Mouse (Mus musculus) midbrain, embryonic 13.5 days (tissue): ENCODE data around the gene Stk39. TPM values are rescaled to one million over a fixed set of nuclear protein-coding genes. Genes with fewer than 3 reads are reported as not detected.

ENCODE experiments used
- ATAC-seq: fragments of 200-750 bp; cut with Nextera tagmentation; 2 replicates; pipeline ENCODE4 v1.8.0; 2017; ENCODE audit warnings: mild to moderate bottlenecking, moderate TSS enrichment, moderate library complexity
- H3K27ac ChIP-seq: fragments of 300-500 bp; sonication (generic); 2 replicates; pipeline ENCODE4 v1.5.1; 2015; ENCODE audit warnings: inconsistent platforms, mild to moderate bottlenecking, moderate library complexity
- H3K27me3 ChIP-seq: fragments of 300-500 bp; sonication (generic); 2 replicates; pipeline ENCODE4 v1.6.1; 2015; ENCODE audit warnings: mild to moderate bottlenecking, inconsistent platforms
- H3K36me3 ChIP-seq: fragments of 300-500 bp; sonication (generic); 2 replicates; pipeline ENCODE4 v1.6.1; 2015; ENCODE audit warnings: mild to moderate bottlenecking, inconsistent platforms
- H3K4me1 ChIP-seq: fragments of 300-500 bp; sonication (generic); replicated peaks from 2 replicates; pipeline ENCODE4 v1.6.1; 2015; ENCODE audit warnings: inconsistent platforms
- H3K4me2 ChIP-seq: fragments of 300-500 bp; sonication (generic); replicated peaks from 2 replicates; pipeline ENCODE4 v1.6.1; 2015; ENCODE audit warnings: moderate library complexity, mild to moderate bottlenecking, inconsistent platforms
- H3K4me3 ChIP-seq: fragments of 300-500 bp; sonication (generic); replicated peaks from 2 replicates; pipeline ENCODE4 v1.5.1; 2015; ENCODE audit warnings: mild to moderate bottlenecking, inconsistent platforms
- H3K9ac ChIP-seq: fragments of 300-500 bp; sonication (generic); replicated peaks from 2 replicates; pipeline ENCODE4 v1.6.1; 2015; ENCODE audit warnings: mild to moderate bottlenecking, inconsistent platforms
- H3K9me3 ChIP-seq: fragments of 300-500 bp; sonication (generic); 2 replicates; pipeline ENCODE4 v1.6.1; 2016; ENCODE audit warnings: mild to moderate bottlenecking, inconsistent platforms
- WGBS: fragments of 180-500 bp; shearing (Covaris S2); methylation state at CpG from one replicate; pipeline ENCODE4 v1.1.7; 2015; 5-methylcytosine and 5-hydroxymethylcytosine counted together
- polyA plus RNA-seq: library from polyadenylated mRNA; unstranded; fragments of >200 nt; fragmentation: Nextera tagmentation; extraction: Ambion mirVana; gene quantifications from 2 replicates; pipeline ENCODE4 v1.2.1, GENCODE M21; 2015

Stk39 gene
- polyA plus RNA-seq, 1 experiment from 2014 or later, result 28.6 TPM

GRCm38 (mm10) chr2:68412149-68412548 lies 59.9 kb downstream of the Stk39 start:
- Histone ChIP-seq H3K4me2 (no peak overlapping the region), H3K4me1 (peaks cover 32% of the 10 kb centered on the region), H3K9ac (no peak overlapping the region), H3K27me3 (no peaks in the 10 kb centered on the region), H3K4me3 (no peak overlapping the region), H3K36me3 (no peaks in the 10 kb centered on the region), H3K9me3 (no peaks in the 10 kb centered on the region), H3K27ac (no peak overlapping the region)
- 93% methylated on average over 5 of the region's 5 CpGs for WGBS
- no peak for ATAC-seq

GRCm38 (mm10) chr2:68411201-68411600 lies 60.9 kb downstream of the Stk39 start:
- no peak overlapping the region for H3K27ac ChIP-seq

DNA sequence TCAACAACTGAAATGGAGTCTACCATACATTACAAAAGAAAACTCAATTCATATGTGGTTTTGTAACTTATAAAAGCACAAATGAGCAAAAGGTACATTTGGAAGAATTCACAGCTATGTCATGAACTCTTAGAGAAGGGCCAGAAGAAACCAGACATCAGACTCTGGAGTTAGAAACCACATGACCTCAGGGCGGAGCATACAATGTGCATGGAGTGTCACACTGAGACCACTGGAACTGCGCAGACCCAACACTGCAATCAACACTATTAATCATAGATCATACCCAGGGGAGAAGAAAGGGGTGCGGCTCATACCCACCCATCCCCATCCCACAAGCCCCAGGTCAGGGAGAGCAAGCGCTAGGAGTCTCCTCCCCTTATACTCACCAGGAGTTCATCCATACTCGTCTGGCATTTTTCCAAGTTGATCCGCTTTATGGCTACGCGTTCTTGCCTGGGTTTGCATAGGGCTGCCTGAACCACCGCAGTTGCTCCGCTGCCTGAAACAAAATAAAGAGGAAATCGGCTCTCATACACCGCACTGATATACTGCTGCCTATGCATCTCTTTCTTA lies 62.3 kb downstream of the Stk39 start:
- Histone ChIP-seq H3K9ac (no peak overlapping the region), H3K9me3 (no peaks in the 10 kb centered on the region), H3K36me3 (no peaks in the 10 kb centered on the region), H3K4me2 (no peak overlapping the region), H3K27ac (no peak overlapping the region), H3K4me3 (no peak overlapping the region), H3K27me3 (no peaks in the 10 kb centered on the region), H3K4me1 (peaks cover 55% of the 10 kb centered on the region)
- 78% methylated on average over 12 of the region's 12 CpGs for WGBS
- 0 out of 2 replicates have a peak, but pooled peaks have one; percentile 32 for ATAC-seq

More at GRCm38 (mm10) chr2:68411201-68411600, 60.9 kb downstream of the Stk39 start:
- Histone ChIP-seq H3K9me3 (no peaks in the 10 kb centered on the region), H3K4me2 (no peak overlapping the region), H3K27me3 (no peaks in the 10 kb centered on the region), H3K36me3 (no peaks in the 10 kb centered on the region), H3K9ac (no peak overlapping the region), H3K4me3 (no peak overlapping the region), H3K4me1 (peaks cover 41% of the 10 kb centered on the region)
- 81% methylated on average over 8 of the region's 8 CpGs for WGBS
- ATAC-seq, result no peak

- Histone ChIP-seq H3K4me2 (no peak overlapping the region), H3K27ac (no peak overlapping the region)
- 0 out of 2 replicates have a peak, but pooled peaks have one; percentile 15 for ATAC-seq
Measured at GRCm38 (mm10) chr2:68408271-68408980, 63.6 kb downstream of the Stk39 start.

DNA sequence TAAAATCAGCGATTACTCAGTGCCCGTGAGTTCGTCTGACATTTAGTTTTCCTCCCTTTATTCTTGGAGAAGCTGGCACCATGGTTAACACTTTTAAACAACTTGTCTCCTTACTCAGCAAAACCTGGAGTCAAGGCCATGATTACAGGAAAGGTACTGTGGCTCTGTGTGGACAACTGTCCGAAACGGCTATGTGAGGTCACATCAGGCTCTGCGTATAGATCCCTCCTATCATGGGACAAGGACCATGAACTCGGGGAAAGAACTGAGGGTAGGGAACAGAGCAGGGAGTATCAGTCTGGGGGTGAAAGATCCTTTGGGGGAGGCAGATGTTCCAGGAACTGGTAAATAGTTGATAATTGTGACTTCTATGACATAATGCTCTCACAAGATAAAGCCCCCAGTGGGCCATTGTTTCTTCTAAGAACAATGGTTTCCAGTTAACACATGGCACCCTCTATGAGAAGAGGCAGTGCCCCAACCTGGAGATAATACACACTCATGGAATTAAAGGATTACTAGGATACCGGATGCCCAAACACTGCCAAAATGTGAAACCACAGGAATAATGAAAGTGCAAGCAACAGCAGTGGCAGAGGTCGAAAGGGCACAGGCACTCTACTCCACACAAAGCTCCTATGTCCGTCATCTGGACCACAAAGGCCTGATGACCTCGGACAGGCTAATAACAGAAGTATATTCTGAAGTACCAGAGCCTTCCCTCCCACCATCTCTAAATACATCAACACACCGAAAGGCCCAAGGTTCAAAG lies 64.7 kb downstream of the Stk39 start:
- Histone ChIP-seq H3K27me3 (no peaks in the 10 kb centered on the region), H3K4me1 (peaks cover 69% of the 10 kb centered on the region), H3K9me3 (no peaks in the 10 kb centered on the region), H3K4me3 (no peak overlapping the region), H3K27ac (0 out of 2 replicates have a peak overlapping the region, but pooled peaks have one; percentile 6), H3K4me2 (no peak overlapping the region), H3K9ac (no peak overlapping the region), H3K36me3 (no peaks in the 10 kb centered on the region)
- no peak for ATAC-seq
- WGBS, result 34% methylated on average over 12 of the region's 12 CpGs

More at GRCm38 (mm10) chr2:68408271-68408980, 63.6 kb downstream of the Stk39 start:
- H3K9me3 ChIP-seq, result no peaks in the 10 kb centered on the region
- WGBS, result 60% methylated on average over 17 of the region's 17 CpGs
- H3K36me3 ChIP-seq, result no peaks in the 10 kb centered on the region
- H3K4me1 ChIP-seq, result peaks cover 62% of the 10 kb centered on the region
- H3K27me3 ChIP-seq, result no peaks in the 10 kb centered on the region
- no peak overlapping the region for H3K4me3 ChIP-seq
- H3K9ac ChIP-seq, result no peak overlapping the region

DNA sequence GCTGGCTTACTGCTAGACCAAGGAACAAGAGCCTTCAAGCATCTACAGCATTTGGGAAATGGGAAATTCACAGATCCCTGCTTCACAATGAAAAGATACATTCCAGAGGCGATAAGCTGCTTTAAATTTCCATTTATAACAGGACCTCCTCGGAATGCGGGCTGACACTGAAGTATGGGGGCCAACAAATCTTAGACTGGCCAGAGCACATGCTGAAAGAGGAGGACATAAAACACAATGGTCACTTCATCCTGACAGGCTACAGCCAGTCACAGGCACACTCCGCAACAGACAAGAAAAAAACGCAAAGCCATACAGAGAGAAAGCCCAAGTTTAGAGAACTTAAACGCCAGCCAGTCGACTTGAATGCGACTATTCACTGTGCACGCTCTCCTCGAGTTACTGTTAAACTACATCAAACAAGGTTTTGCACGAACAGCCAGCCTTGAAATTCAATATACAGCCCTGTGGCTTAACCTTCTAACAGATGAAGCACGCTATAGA lies 65.4 kb downstream of the Stk39 start:
- peaks cover 68% of the 10 kb centered on the region for H3K4me1 ChIP-seq
- no peaks in the 10 kb centered on the region for H3K9me3 ChIP-seq
- H3K9ac ChIP-seq, result 0 out of 2 replicates have a peak overlapping the region, but pooled peaks have one; percentile 6
- peak overlapping the region; percentile 64; the same call in 1 of the 2 replicates for H3K27ac ChIP-seq
- no peak overlapping the region for H3K4me3 ChIP-seq
- H3K4me2 ChIP-seq, result 0 out of 2 replicates have a peak overlapping the region, but pooled peaks have one; percentile 3
- peak; percentile 44; the same call in 1 of the 2 replicates for ATAC-seq
- 13% methylated on average over 12 of the region's 12 CpGs for WGBS
- H3K36me3 ChIP-seq, result no peaks in the 10 kb centered on the region
- no peaks in the 10 kb centered on the region for H3K27me3 ChIP-seq

DNA sequence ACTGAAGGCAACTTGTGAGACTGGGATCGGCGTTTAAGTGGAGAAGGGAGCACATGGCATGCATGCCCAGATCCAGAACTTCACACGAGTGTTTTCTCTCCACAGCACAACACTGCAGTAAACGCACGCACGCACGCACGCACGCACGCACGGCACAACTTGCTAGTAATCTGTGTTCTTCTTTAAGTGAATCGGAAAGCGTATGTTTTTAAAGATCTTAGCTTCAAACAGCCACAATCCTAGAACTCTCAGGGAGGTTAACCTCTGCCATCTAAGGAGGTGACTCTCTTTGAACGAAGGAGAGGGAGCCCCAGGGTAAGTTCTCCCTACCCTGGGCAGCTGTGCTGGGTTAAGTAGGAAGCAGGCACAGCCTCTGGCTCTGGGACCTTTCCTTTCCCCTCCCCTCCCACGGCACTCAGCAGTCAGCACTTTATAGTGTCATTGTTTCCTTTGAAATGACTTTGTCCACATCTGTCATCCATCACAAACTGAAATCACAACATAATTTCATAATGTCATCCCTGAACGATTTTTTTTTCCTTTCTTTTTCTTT lies 66.8 kb downstream of the Stk39 start:
- Histone ChIP-seq H3K4me3 (no peak overlapping the region), H3K36me3 (no peaks in the 10 kb centered on the region), H3K9ac (peak overlapping the region; percentile 41; the same call in 1 of the 2 replicates), H3K27ac (peak overlapping the region; percentile 10; the same call in 1 of the 2 replicates), H3K4me2 (peak overlapping the region; percentile 36), H3K4me1 (peaks cover 61% of the 10 kb centered on the region), H3K9me3 (no peaks in the 10 kb centered on the region), H3K27me3 (no peaks in the 10 kb centered on the region)
- WGBS, result 32% methylated on average over 16 of the region's 16 CpGs
- ATAC-seq, result no peak

GRCm38 (mm10) chr2:68404274-68405162 lies 67.5 kb downstream of the Stk39 start:
- ATAC-seq, result peak; percentile 16; the same call in 1 of the 2 replicates
- Histone ChIP-seq H3K4me3 (0 out of 2 replicates have a peak overlapping the region, but pooled peaks have one; percentile 1), H3K36me3 (no peaks in the 10 kb centered on the region), H3K4me1 (peaks cover 56% of the 10 kb centered on the region), H3K27ac (peak overlapping the region; percentile 10; the same call in 1 of the 2 replicates), H3K4me2 (peak overlapping the region; percentile 36), H3K9me3 (no peaks in the 10 kb centered on the region), H3K9ac (peak overlapping the region; percentile 41; the same call in 1 of the 2 replicates), H3K27me3 (no peaks in the 10 kb centered on the region)
- WGBS, result 24% methylated on average over 18 of the region's 18 CpGs

DNA sequence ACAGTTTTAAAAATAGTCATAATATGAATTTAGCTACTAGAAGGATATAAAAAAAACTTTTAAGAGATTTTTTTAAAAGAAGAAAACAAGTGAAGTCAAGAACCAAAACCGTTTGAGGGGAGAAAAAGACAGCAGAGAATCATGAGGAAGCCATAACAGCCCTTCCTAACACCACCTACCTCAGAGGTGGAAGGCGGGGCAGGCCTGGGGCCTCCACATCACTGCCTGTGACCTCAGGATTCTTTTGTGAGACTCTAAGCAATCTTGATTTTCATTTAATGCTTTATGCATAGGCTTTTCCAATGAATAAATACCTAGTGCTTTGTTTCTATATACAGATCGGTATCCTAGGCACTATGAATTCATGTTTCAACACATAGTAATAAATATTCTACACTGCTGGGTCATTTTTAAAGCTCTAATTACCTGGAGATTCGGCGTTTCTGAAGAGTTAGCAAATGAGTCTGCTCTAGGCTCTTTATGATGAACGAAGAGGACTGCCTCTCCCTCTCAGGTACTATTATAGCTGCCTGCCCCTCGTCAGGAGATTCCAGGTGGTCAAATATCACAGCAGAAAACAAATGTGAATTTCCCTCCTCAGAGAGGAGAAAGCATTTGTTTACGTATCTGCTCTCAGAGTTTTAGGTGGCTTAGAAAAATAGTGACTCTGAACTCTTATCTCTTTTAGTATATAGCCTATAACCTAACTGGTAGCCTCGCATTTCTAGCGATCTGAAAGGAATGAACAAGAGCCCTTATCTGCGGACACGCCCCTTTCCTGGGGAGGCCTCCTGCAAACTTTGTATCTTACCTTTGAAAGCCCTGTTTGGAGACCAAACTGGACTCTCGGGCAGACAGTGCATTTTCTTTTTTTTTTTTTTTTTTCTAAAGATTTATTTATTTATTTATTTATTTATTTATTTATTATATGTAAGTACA lies 78.2 kb downstream of the Stk39 start:
- WGBS, result 88% methylated on average over 13 of the region's 13 CpGs
- Histone ChIP-seq H3K4me2 (no peak overlapping the region), H3K9ac (no peak overlapping the region), H3K4me1 (no peaks in the 10 kb centered on the region), H3K27me3 (no peaks in the 10 kb centered on the region), H3K9me3 (no peaks in the 10 kb centered on the region), H3K4me3 (no peak overlapping the region), H3K27ac (no peak overlapping the region), H3K36me3 (peaks cover 27% of the 10 kb centered on the region; the same call in 1 of the 2 replicates)
- ATAC-seq, result no peak
